In genomic region chr9:87848882-87849281, GRCm38 (mm10) we compare ENCODE assay signal across 18 mouse cellular contexts.
A peak's percentile ranks its signal among the peaks of the same experiment; 100 is the strongest.
DNase-seq lines count a peak whose midpoint lies in the region; ATAC-seq lines count a peak whose summit lies in the region.
"Had no signal": no experiment of that assay in that cellular context is flagged by ENCODE, and none has a peak within 500 bp of the region (broad histone marks: within the 10 kb centered on the region; RNA-seq: fewer than 3 reads in every experiment).

No protein-coding gene starts in this region.

- H3K27me3 ChIP-seq in forebrain, embryonic 14.5 days (replicated peaks; ENCODE audit: control insufficient read depth, insufficient read depth, low read length) = no peaks in the 10 kb centered on the region
- H3K27me3 ChIP-seq in forebrain, embryonic 11.5 days (ENCODE audit: control insufficient read depth, insufficient read depth, low read length) = no peaks in the 10 kb centered on the region
- H3K27me3 ChIP-seq in heart, embryonic 15.5 days = peaks cover 57% of the 10 kb centered on the region
- H3K27me3 ChIP-seq in limb, embryonic 12.5 days = no peaks in the 10 kb centered on the region
- no peaks in the 10 kb centered on the region for H3K27me3 ChIP-seq in limb, embryonic 10.5 days (ENCODE audit: low read depth, poor library complexity, severe bottlenecking)
- no peaks in the 10 kb centered on the region for H3K27me3 ChIP-seq in limb, embryonic 15.5 days
- H3K27me3 ChIP-seq: liver, embryonic 15.5 days; lung, embryonic 15.5 days had no signal

- peak; percentile 26 for DNase-seq in forebrain, embryonic 14.5 days (ENCODE audit: low spot score)
- no peak for DNase-seq in forebrain, embryonic 11.5 days (ENCODE audit: low spot score)
- no peak for DNase-seq in heart, adult 8-10 months (ENCODE audit: low spot score)
- DNase-seq in limb, embryonic 10.5 days (ENCODE audit: low spot score) = no peak
- DNase-seq: adrenal gland, postnatal 25 days; cerebellum, adult 9-10 months; heart, adult 11 months; kidney, adult 11 months; layer of hippocampus, adult 9-11 months; liver; lung, postnatal 4 days; thymus, postnatal 25 days had no signal

- 42% methylated on average over 5 of the region's 5 CpGs for WGBS in forebrain, embryonic 14.5 days
- 70% methylated on average over 5 of the region's 5 CpGs for WGBS in forebrain, embryonic 11.5 days
- whole genome bisulfite sequencing in heart, embryonic 15.5 days = 34% methylated on average over 5 of the region's 5 CpGs
- 72% methylated on average over 5 of the region's 5 CpGs for WGBS in limb, embryonic 12.5 days
- WGBS in limb, embryonic 10.5 days = 94% methylated on average over 5 of the region's 5 CpGs
- 62% methylated on average over 5 of the region's 5 CpGs for WGBS in limb, embryonic 15.5 days

- H3K4me1 ChIP-seq in forebrain, embryonic 14.5 days (ENCODE audit: control insufficient read depth, insufficient read depth, low read length) = no peaks in the 10 kb centered on the region; the same call in 1 of the 2 replicates
- no peaks in the 10 kb centered on the region for H3K4me1 ChIP-seq in forebrain, embryonic 11.5 days (replicated peaks; ENCODE audit: control insufficient read depth, insufficient read depth, low read length)
- H3K4me1 ChIP-seq in heart, embryonic 15.5 days (replicated peaks) = 0 out of 2 replicates have a peak, but pooled peaks cover 2% of the 10 kb centered on the region
- H3K4me1 ChIP-seq in limb, embryonic 12.5 days (replicated peaks) = peaks cover 10% of the 10 kb centered on the region
- H3K4me1 ChIP-seq in limb, embryonic 10.5 days = peaks cover 8% of the 10 kb centered on the region
- H3K4me1 ChIP-seq in limb, embryonic 15.5 days = peaks cover 5% of the 10 kb centered on the region; the same call in 1 of the 2 replicates
- H3K4me1 ChIP-seq: liver, embryonic 15.5 days had no signal

- no peak overlapping the region for H3K4me2 ChIP-seq in forebrain, embryonic 14.5 days (ENCODE audit: low read length)
- H3K4me2 ChIP-seq in forebrain, embryonic 11.5 days (ENCODE audit: low read depth, low read length, severe bottlenecking) = no peak overlapping the region
- 0 out of 2 replicates have a peak overlapping the region, but pooled peaks have one; percentile 8 for H3K4me2 ChIP-seq in heart, embryonic 15.5 days
- H3K4me2 ChIP-seq in limb, embryonic 12.5 days = no peak overlapping the region
- H3K4me2 ChIP-seq in limb, embryonic 15.5 days = no peak overlapping the region
- H3K4me2 ChIP-seq: liver, embryonic 15.5 days; lung, embryonic 15.5 days had no signal

- H3K9ac ChIP-seq in forebrain, embryonic 14.5 days (ENCODE audit: low read length) = no peak overlapping the region
- no peak overlapping the region for H3K9ac ChIP-seq in forebrain, embryonic 11.5 days (ENCODE audit: low read length)
- no peak overlapping the region for H3K9ac ChIP-seq in heart, embryonic 15.5 days
- no peak overlapping the region for H3K9ac ChIP-seq in limb, embryonic 12.5 days (replicated peaks)
- H3K9ac ChIP-seq in limb, embryonic 15.5 days = no peak overlapping the region
- H3K9ac ChIP-seq: liver, embryonic 15.5 days; lung, embryonic 15.5 days had no signal

- peak; percentile 55 for ATAC-seq in forebrain, embryonic 14.5 days
- ATAC-seq in forebrain, embryonic 11.5 days (replicated peaks; ENCODE audit: low FRiP score) = no peak; the same call in 1 of the 2 replicates
- ATAC-seq in heart, embryonic 15.5 days (replicated peaks; ENCODE audit: insufficient number of reproducible peaks, insufficient read depth, low FRiP score, low read depth) = peak; percentile 60; the same call in 1 of the 2 replicates
- no peak for ATAC-seq in limb, embryonic 12.5 days (ENCODE audit: insufficient number of reproducible peaks, insufficient read depth, low FRiP score, low TSS enrichment, low read depth)
- no peak for ATAC-seq in limb, embryonic 15.5 days (ENCODE audit: insufficient number of reproducible peaks, low FRiP score, low TSS enrichment, low read depth)

- H3K27ac ChIP-seq in forebrain, embryonic 14.5 days (ENCODE audit: low read depth, low read length) = no peak overlapping the region
- H3K27ac ChIP-seq in forebrain, embryonic 11.5 days (ENCODE audit: low read depth, low read length) = no peak overlapping the region
- no peak overlapping the region for H3K27ac ChIP-seq in heart, embryonic 15.5 days
- peak overlapping the region; percentile 42 for H3K27ac ChIP-seq in limb, embryonic 12.5 days
- H3K27ac ChIP-seq in limb, embryonic 10.5 days = no peak overlapping the region
- 0 out of 2 replicates have a peak overlapping the region, but pooled peaks have one; percentile 27 for H3K27ac ChIP-seq in limb, embryonic 15.5 days
- H3K27ac ChIP-seq: kidney, postnatal 0 days; liver, embryonic 15.5 days; lung, embryonic 15.5 days had no signal

- no peaks in the 10 kb centered on the region for H3K36me3 ChIP-seq in forebrain, embryonic 14.5 days (ENCODE audit: control insufficient read depth, insufficient read depth, low read length)
- H3K36me3 ChIP-seq in forebrain, embryonic 11.5 days (ENCODE audit: control insufficient read depth, insufficient read depth, low read length) = no peaks in the 10 kb centered on the region
- H3K36me3 ChIP-seq in heart, embryonic 15.5 days = no peaks in the 10 kb centered on the region
- no peaks in the 10 kb centered on the region for H3K36me3 ChIP-seq in limb, embryonic 12.5 days
- no peaks in the 10 kb centered on the region for H3K36me3 ChIP-seq in limb, embryonic 10.5 days
- H3K36me3 ChIP-seq in limb, embryonic 15.5 days = no peaks in the 10 kb centered on the region
- H3K36me3 ChIP-seq: liver, embryonic 15.5 days; lung, embryonic 15.5 days had no signal

- H3K4me3 ChIP-seq in forebrain, embryonic 14.5 days (ENCODE audit: low read depth, low read length) = no peak overlapping the region
- no peak overlapping the region for H3K4me3 ChIP-seq in forebrain, embryonic 11.5 days (ENCODE audit: low read depth, low read length)
- no peak overlapping the region for H3K4me3 ChIP-seq in heart, embryonic 15.5 days
- H3K4me3 ChIP-seq in limb, embryonic 12.5 days (replicated peaks) = no peak overlapping the region
- no peak overlapping the region for H3K4me3 ChIP-seq in limb, embryonic 10.5 days
- no peak overlapping the region for H3K4me3 ChIP-seq in limb, embryonic 15.5 days
- H3K4me3 ChIP-seq: liver, embryonic 15.5 days; lung, embryonic 15.5 days had no signal

- no peaks in the 10 kb centered on the region for H3K9me3 ChIP-seq in forebrain, embryonic 14.5 days (replicated peaks; ENCODE audit: control insufficient read depth, low read length)
- H3K9me3 ChIP-seq in forebrain, embryonic 11.5 days (ENCODE audit: control insufficient read depth, low read length) = no peaks in the 10 kb centered on the region
- no peaks in the 10 kb centered on the region for H3K9me3 ChIP-seq in heart, embryonic 15.5 days (replicated peaks)
- no peaks in the 10 kb centered on the region for H3K9me3 ChIP-seq in limb, embryonic 12.5 days
- no peaks in the 10 kb centered on the region for H3K9me3 ChIP-seq in limb, embryonic 10.5 days (replicated peaks)
- no peaks in the 10 kb centered on the region for H3K9me3 ChIP-seq in limb, embryonic 15.5 days
- H3K9me3 ChIP-seq: liver, embryonic 15.5 days; lung, embryonic 15.5 days had no signal

Comparison
In these comparisons a context has a peak if more than half of its experiments do, and no peak if none do; other contexts are left out.
1. ATAC-seq: peak in forebrain, embryonic 14.5 days (single experiment) and heart, embryonic 15.5 days (single experiment); none in forebrain, embryonic 11.5 days (single experiment), limb, embryonic 12.5 days (single experiment) and limb, embryonic 15.5 days (single experiment).
2. H3K27ac ChIP-seq: peak in limb, embryonic 12.5 days (single experiment) and limb, embryonic 15.5 days (single experiment); none in forebrain, embryonic 14.5 days (single experiment), forebrain, embryonic 11.5 days (single experiment), heart, embryonic 15.5 days (single experiment) and limb, embryonic 10.5 days (single experiment).